Mouse (Mus musculus): ENCODE measurements at regions not wholly inside any gene's neighbourhood (a gene's known extent, or its start where the extent isn't known, plus 50 kb on each side); places are given as distances from the start of the nearest gene placed in this dataset.

GRCm38 (mm10) chr1:113204019-113204418 lies 1339.3 kb upstream of the Dsel start:
- TF ChIP-seq CTCF (IDR thresholded peaks at IDR 0.05; ENCODE audit: borderline replicate concordance, insufficient read depth, low read depth, low read length), result no peak
- no peak for TF ChIP-seq POLR2A (IDR thresholded peaks at IDR 0.05; ENCODE audit: borderline replicate concordance, insufficient read depth, low read length)

Data from cerebellum, adult 2 months (tissue).